Mouse (Mus musculus) forebrain, embryonic 16.5 days (tissue): ENCODE results near the gene Mtfr1l. TPM values are rescaled to one million over a fixed set of nuclear protein-coding genes. Genes with fewer than 3 reads are reported as not detected.
A peak's percentile ranks its signal among the peaks of the same experiment; 100 is the strongest.

ENCODE experiments used
- ATAC-seq: fragments of 200-750 bp; cut with Nextera tagmentation; 2 replicates; pipeline ENCODE4 v1.8.0; 2017; ENCODE audit warnings: mild to moderate bottlenecking, moderate library complexity
- H3K27ac ChIP-seq: fragments of 300-500 bp; sonication (generic); 2 replicates; pipeline ENCODE4 v1.5.1; 2014; ENCODE audit warnings: low read length, control low read depth
- H3K27me3 ChIP-seq: fragments of 300-500 bp; sonication (generic); replicated peaks from 2 replicates; pipeline ENCODE4 v1.6.1; 2014; ENCODE audit warnings: low read length; ENCODE audit not compliant: control insufficient read depth, insufficient read depth
- H3K36me3 ChIP-seq: fragments of 300-500 bp; sonication (generic); 2 replicates; pipeline ENCODE4 v1.6.1; 2014; ENCODE audit not compliant: control insufficient read depth, insufficient read depth
- H3K4me1 ChIP-seq: fragments of 300-500 bp; sonication (generic); replicated peaks from 2 replicates; pipeline ENCODE4 v1.6.1; 2014; ENCODE audit warnings: low read length; ENCODE audit not compliant: control insufficient read depth, insufficient read depth
- H3K4me2 ChIP-seq: fragments of 300-500 bp; sonication (generic); 2 replicates; pipeline ENCODE4 v1.6.1; 2014; ENCODE audit warnings: mild to moderate bottlenecking, low read length, control low read depth
- H3K4me3 ChIP-seq: fragments of 300-500 bp; sonication (generic); replicated peaks from 2 replicates; pipeline ENCODE4 v1.5.1; 2014; ENCODE audit warnings: mild to moderate bottlenecking, low read length, control low read depth
- H3K9ac ChIP-seq: fragments of 300-500 bp; sonication (generic); replicated peaks from 2 replicates; pipeline ENCODE4 v1.6.1; 2014; ENCODE audit warnings: low read depth, low read length, control low read depth
- H3K9me3 ChIP-seq: fragments of 300-500 bp; sonication (generic); 2 replicates; pipeline ENCODE4 v1.6.1; 2016; ENCODE audit warnings: low read length; ENCODE audit not compliant: control insufficient read depth
- WGBS: fragments of 180-500 bp; shearing (Covaris S2); extraction: QIAGEN DNeasy Blood & Tissue Kit; methylation state at CpG from one replicate; pipeline ENCODE4 v1.1.7; 2014; 5-methylcytosine and 5-hydroxymethylcytosine counted together
- polyA plus RNA-seq: library from polyadenylated mRNA; unstranded; fragments of >200 nt; fragmentation: Nextera tagmentation; extraction: Ambion mirVana; gene quantifications from 2 replicates; pipeline ENCODE4 v1.2.1, GENCODE M21; 2015

The Mtfr1l gene
- polyA plus RNA-seq, 1 experiment from 2014 or later: 166 TPM

DNA sequence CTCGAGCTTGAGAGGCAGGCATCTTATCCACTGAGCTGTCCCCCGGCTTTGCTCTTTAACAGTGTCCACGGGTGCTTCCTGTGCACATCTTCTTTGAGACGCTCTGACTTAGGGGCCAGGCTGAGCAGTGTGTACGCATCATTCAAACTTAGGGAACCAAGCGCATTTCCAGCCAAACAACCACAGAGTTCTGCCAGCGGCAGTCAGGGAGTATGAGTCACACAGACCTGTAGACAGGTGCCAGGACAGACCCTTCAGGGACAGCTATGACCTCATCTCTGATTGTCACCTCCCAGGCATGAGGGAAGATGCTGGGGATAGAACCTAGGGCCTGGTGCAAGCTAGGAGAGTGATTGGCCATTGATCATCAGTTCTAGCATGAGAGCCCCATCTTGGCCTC, 24.0 kb upstream of the Mtfr1l start:
- H3K27ac ChIP-seq: no peak overlapping the region
- peaks cover 3% of the 10 kb centered on the region; the same call in 1 of the 2 replicates for H3K4me1 ChIP-seq
- no peaks in the 10 kb centered on the region for H3K27me3 ChIP-seq
- 83% methylated on average over 7 of the region's 7 CpGs for whole genome bisulfite sequencing
- H3K4me2 ChIP-seq: no peak overlapping the region
- no peaks in the 10 kb centered on the region for H3K9me3 ChIP-seq
- no peak overlapping the region for H3K9ac ChIP-seq
- H3K36me3 ChIP-seq: no peaks in the 10 kb centered on the region
- H3K4me3 ChIP-seq: no peak overlapping the region
- no peak for ATAC-seq

- H3K9ac ChIP-seq: no peak overlapping the region
Observed at GRCm38 (mm10) chr4:134558570-134559113, 23.5 kb upstream of the Mtfr1l start.

GRCm38 (mm10) chr4:134557626-134558249, 22.6 kb upstream of the Mtfr1l start:
- no peak overlapping the region for H3K27ac ChIP-seq
- H3K27me3 ChIP-seq: no peaks in the 10 kb centered on the region
- H3K4me3 ChIP-seq: no peak overlapping the region
- no peak overlapping the region for H3K4me2 ChIP-seq
- WGBS: 14% methylated on average over 12 of the region's 16 CpGs
- no peak for ATAC-seq
- no peak overlapping the region for H3K9ac ChIP-seq
- H3K4me1 ChIP-seq: peaks cover 3% of the 10 kb centered on the region; the same call in 1 of the 2 replicates
- H3K9me3 ChIP-seq: no peaks in the 10 kb centered on the region
- H3K36me3 ChIP-seq: no peaks in the 10 kb centered on the region

More at GRCm38 (mm10) chr4:134558570-134559113, 23.5 kb upstream of the Mtfr1l start:
- H3K27ac ChIP-seq: no peak overlapping the region
- H3K4me2 ChIP-seq: no peak overlapping the region
- no peaks in the 10 kb centered on the region for H3K36me3 ChIP-seq
- no peaks in the 10 kb centered on the region for H3K9me3 ChIP-seq
- no peak overlapping the region for H3K4me3 ChIP-seq
- H3K27me3 ChIP-seq: no peaks in the 10 kb centered on the region
- ATAC-seq: no peak
- H3K4me1 ChIP-seq: peaks cover 3% of the 10 kb centered on the region; the same call in 1 of the 2 replicates
- 49% methylated on average over 9 of the region's 9 CpGs for WGBS

DNA sequence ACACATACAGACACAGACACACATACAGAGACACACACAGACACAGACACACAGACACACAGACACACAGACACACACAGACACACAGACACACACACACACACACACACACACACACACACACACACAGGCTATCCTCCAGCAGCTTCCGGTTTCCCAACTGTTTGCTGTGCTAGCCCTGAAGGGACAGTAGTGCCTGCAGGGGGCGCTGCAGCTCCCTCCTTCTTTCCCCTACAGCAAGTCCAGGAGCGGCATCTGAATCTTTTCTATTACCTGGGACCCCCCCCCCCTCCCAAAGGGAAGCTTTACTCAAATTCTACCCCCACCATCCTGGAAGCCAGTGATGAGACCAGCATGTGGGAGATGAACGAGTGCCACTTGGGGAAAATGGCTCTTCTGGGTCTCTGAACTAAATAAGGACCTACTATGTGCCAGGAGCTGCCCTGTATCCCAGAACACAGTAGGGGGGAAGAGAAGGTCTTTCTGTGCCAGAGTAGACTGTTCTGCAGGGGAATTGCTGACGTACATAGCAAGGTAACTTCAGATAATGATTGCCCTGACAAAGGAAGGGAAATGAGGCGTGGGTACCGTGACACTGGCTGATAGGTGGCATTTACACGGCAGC, 20.9 kb upstream of the Mtfr1l start:
- Histone ChIP-seq H3K27me3 (no peaks in the 10 kb centered on the region), H3K4me1 (peaks cover 10% of the 10 kb centered on the region), H3K9ac (no peak overlapping the region), H3K4me2 (no peak overlapping the region), H3K4me3 (no peak overlapping the region), H3K9me3 (no peaks in the 10 kb centered on the region), H3K36me3 (no peaks in the 10 kb centered on the region), H3K27ac (no peak overlapping the region)
- ATAC-seq: no peak
- WGBS: 61% methylated on average over 8 of the region's 8 CpGs

DNA sequence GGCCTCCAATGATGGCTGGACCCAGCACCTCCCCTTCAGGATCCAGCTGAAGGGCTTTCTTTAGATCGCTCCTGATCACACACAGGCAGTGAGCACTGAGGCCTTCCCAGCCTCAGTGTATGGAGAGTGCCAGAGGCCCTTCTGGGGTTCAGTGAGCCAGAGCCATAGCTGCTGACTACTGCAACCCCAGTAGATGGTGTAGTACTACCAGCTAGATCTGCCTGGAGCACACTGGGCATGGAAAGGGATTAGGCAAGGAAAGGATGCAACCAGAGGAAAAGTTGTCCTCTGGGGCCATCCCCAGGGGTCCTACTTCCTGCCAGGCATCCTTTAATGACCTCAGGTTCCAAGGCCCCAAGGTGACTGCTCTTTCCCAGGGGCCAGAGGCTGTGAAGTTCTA, 18.4 kb upstream of the Mtfr1l start:
- H3K4me1 ChIP-seq: peaks cover 17% of the 10 kb centered on the region

DNA sequence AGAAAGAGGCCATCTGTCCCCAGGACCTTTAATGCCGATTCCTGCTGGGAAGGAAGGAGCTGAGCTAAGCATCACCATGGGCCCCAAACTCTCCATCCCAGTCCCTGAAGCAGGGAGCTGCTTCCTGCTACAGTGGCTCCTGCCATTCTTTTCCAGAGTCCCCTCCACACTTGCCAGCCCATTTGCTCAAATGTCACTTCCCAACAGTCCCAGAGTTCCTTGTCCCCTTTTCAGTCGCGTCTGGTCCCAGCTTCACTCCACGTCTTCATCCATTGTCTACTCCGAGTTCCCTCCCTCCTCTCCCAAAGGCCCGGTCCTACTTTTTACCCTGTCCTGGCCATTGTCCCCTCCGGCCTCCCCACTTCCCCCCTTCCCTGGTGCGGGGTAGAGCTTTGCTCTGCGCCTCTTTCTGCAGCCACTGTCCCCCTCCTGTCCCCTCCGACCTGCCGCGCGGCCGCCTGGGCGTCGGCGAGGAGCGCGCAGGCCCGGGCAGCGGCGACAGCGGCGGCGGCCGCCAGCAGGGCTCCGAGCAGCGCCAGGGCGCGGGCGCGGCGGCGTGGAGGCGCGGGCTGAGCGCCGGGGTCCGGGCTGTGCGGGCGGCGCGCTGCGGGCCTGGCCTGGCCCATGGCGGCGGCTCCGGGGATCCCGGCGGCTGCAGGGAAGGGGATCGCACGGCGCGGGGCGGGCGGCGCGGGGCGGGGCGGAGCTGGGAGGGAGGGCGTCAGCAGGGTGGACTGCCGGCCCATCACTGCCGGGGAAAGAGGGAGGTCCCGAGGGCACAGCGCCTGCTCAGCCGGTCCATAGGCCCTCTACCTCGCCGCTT, 16.5 kb upstream of the Mtfr1l start, which contains the start of gene Selenon:
Gene Selenon (minus strand): TSS at position 673 of the 823 bp plus-strand sequence.
- ATAC-seq: peak; percentile 86
- Histone ChIP-seq H3K4me1 (peaks cover 28% of the 10 kb centered on the region), H3K9me3 (peaks cover 6% of the 10 kb centered on the region), H3K27ac (peak within 1 kb of the TSS; percentile 73), H3K9ac (peak within 1 kb of the TSS; percentile 89), H3K4me2 (peak within 1 kb of the TSS; percentile 70), H3K27me3 (no peaks in the 10 kb centered on the region), H3K36me3 (peaks cover 13% of the 10 kb centered on the region), H3K4me3 (peak within 1 kb of the TSS; percentile 62)
- under 1% methylated on average over 54 of the region's 67 CpGs for WGBS

More for the DNA sequence above, 18.4 kb upstream of the Mtfr1l start:
- Histone ChIP-seq H3K36me3 (peaks cover 10% of the 10 kb centered on the region), H3K27ac (no peak overlapping the region), H3K4me2 (no peak overlapping the region), H3K27me3 (no peaks in the 10 kb centered on the region), H3K9ac (no peak overlapping the region), H3K9me3 (peaks cover 6% of the 10 kb centered on the region), H3K4me3 (no peak overlapping the region)
- ATAC-seq: no peak
- WGBS: 86% methylated on average over 1 of the region's 1 CpGs

DNA sequence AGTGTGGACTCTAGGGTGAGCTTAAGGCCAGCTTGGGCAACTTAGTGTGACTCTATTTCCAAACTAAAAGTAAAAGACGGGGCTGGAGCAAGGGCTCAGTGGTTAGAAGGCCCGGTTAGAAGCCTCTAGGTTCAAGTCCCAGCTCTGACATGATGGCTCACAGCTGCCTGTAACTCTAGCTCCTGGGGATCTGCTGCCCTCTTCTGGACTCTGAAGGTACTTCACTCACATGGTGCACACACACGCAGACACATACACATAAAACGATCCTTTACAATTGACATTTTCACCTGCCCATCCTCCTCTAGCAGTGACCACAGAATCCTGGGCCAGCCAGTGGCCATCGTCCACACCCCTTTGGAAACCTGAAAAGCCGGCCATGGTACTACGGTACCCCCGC, 14.7 kb upstream of the Mtfr1l start:
- no peak for ATAC-seq
- Histone ChIP-seq H3K4me1 (peaks cover 28% of the 10 kb centered on the region), H3K36me3 (peaks cover 22% of the 10 kb centered on the region), H3K9ac (no peak overlapping the region), H3K9me3 (peaks cover 6% of the 10 kb centered on the region), H3K27me3 (no peaks in the 10 kb centered on the region), H3K27ac (no peak overlapping the region), H3K4me2 (no peak overlapping the region), H3K4me3 (no peak overlapping the region)
- 97% methylated on average over 8 of the region's 8 CpGs for WGBS

GRCm38 (mm10) chr4:134548169-134548938, 13.2 kb upstream of the Mtfr1l start:
- Histone ChIP-seq H3K9me3 (peaks cover 6% of the 10 kb centered on the region), H3K27me3 (no peaks in the 10 kb centered on the region), H3K4me3 (no peak overlapping the region), H3K36me3 (peaks cover 26% of the 10 kb centered on the region), H3K4me1 (peaks cover 28% of the 10 kb centered on the region), H3K4me2 (no peak overlapping the region), H3K27ac (no peak overlapping the region), H3K9ac (no peak overlapping the region)
- ATAC-seq: no peak
- WGBS: 61% methylated on average over 18 of the region's 18 CpGs
